Mouse (Mus musculus): ENCODE measurements around the gene Vps51. TPM values are rescaled to one million over a fixed set of nuclear protein-coding genes. Genes with fewer than 3 reads are reported as not detected.

Gene Vps51
- polyA plus RNA-seq, 1 experiment from 2014 or later = 27.3 TPM

DNA sequence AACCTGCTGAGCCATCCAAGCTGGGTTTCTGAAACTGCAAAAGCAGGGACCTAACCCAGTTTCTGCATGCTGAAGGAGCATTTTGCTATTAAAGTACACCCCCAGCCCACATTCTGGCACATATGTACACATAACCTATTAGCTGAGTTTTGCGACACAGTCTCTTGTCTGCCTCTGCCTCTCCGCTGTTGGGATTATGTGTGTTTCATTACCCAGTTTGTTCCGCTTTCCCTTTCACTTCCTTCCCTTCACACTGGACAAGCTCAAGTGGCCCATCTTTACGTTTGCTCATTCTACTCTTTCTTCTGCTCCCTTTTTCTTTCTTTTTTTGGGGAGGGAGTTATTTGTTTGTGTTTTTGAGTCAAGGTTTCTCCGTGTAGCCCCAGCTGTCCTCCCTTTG, 3.1 kb downstream of the Vps51 start:
- Histone ChIP-seq H3K4me2 (no peak overlapping the region), H3K4me1 (replicated peaks) (peaks cover 42% of the 10 kb centered on the region), H3K27ac (replicated peaks) (peak overlapping the region; percentile 42; the same call in 1 of the 2 replicates), H3K4me3 (replicated peaks) (no peak overlapping the region), H3K9me3 (replicated peaks) (no peaks in the 10 kb centered on the region), H3K36me3 (replicated peaks) (peaks cover 40% of the 10 kb centered on the region), H3K9ac (no peak overlapping the region), H3K27me3 (no peaks in the 10 kb centered on the region)
- ATAC-seq (ENCODE audit: insufficient read depth) = no peak
- WGBS (ENCODE audit: insufficient replicate concordance) = 74% methylated on average over 5 of the region's 5 CpGs

DNA sequence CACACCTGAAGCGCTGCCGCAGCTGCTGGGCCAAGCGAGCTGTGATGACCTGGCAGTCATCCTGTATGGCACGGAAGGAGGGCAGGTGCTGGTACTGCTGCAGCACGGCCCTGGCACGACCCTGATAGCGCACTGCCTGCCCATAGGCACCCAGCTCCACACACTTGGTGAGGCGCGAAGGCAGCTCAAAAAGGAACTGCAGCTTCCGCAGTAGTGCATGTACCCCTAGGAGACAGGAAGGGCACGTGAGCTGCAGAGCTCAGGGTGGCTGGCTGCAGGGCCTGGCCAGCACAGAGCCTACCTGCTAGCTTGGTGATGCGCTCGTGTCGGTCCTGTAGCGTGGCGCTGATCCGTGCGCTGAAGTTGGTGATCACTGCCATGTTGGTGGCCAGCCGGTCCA, 5.8 kb downstream of the Vps51 start:
- no peak for ATAC-seq (ENCODE audit: insufficient read depth)
- H3K27me3 ChIP-seq = no peaks in the 10 kb centered on the region
- H3K27ac ChIP-seq (replicated peaks) = no peak overlapping the region
- no peak overlapping the region for H3K4me2 ChIP-seq
- H3K36me3 ChIP-seq (replicated peaks) = peaks cover 41% of the 10 kb centered on the region
- H3K9ac ChIP-seq = no peak overlapping the region
- H3K9me3 ChIP-seq (replicated peaks) = no peaks in the 10 kb centered on the region
- no peak overlapping the region for H3K4me3 ChIP-seq (replicated peaks)
- WGBS (ENCODE audit: insufficient replicate concordance) = 89% methylated on average over 19 of the region's 19 CpGs
- H3K4me1 ChIP-seq (replicated peaks) = peaks cover 48% of the 10 kb centered on the region

DNA sequence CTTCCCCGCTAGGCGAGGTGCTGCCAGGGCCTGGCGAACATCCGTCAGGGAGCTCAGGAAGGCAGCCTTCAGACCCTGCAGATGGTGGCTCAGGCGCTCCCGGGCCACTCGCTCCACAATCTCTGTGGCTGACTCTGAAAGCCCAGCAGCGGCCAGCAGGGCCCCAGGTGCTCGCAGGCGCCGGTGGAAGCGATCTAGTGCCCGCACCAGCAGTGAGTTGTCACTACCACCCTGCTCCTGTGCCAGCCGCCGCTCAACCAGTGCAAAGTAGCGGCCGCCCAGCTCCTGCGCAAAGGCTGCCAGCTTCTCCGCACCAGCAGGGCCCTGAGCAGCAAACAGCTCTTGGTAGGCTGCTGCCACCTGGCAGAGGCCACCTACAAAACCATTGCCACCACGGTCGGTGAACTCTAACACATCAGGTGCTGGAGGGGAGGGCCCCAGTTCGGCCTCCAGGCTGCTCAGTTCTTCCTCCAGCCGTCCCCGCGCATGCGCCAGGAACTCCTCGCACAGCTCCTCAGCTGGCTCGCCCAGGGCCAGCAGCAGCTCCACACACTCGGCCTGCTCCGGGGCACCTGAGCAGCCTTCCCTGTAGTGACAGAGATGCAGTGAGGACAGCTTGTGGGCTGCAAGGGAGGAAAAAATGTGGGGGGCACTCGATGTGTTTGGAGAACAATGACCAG, 6.3 kb downstream of the Vps51 start:
- no peak for ATAC-seq (ENCODE audit: insufficient read depth)
- H3K4me3 ChIP-seq (replicated peaks) = no peak overlapping the region
- H3K27me3 ChIP-seq = no peaks in the 10 kb centered on the region
- H3K27ac ChIP-seq (replicated peaks) = no peak overlapping the region
- peaks cover 48% of the 10 kb centered on the region for H3K4me1 ChIP-seq (replicated peaks)
- no peak overlapping the region for H3K9ac ChIP-seq
- H3K36me3 ChIP-seq (replicated peaks) = peaks cover 41% of the 10 kb centered on the region
- WGBS (ENCODE audit: insufficient replicate concordance) = 89% methylated on average over 31 of the region's 31 CpGs
- H3K4me2 ChIP-seq = no peak overlapping the region
- H3K9me3 ChIP-seq (replicated peaks) = no peaks in the 10 kb centered on the region

DNA sequence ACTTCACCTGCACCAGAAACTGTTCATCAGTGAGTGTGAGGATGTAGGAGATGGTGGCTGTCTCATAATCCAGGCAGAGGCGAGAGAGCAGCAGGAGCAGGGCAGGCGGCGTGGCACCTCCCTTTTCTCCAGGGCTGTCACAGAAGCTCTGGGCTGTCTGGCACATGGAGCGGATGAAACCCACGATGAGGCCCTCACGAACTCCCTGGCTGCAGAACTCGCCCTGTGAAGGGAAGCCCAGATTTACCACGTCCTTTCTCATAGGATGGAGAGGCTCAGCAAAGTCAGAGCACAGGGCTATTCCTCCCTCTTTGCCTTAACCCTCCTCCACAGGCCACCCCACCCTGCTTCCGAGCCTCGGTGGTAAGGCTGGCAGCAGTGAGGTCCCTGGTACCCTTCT, 7.2 kb downstream of the Vps51 start:
- H3K9ac ChIP-seq = no peak overlapping the region
- no peak overlapping the region for H3K27ac ChIP-seq (replicated peaks)
- no peak for ATAC-seq (ENCODE audit: insufficient read depth)
- no peaks in the 10 kb centered on the region for H3K27me3 ChIP-seq
- no peak overlapping the region for H3K4me2 ChIP-seq
- H3K4me3 ChIP-seq (replicated peaks) = no peak overlapping the region
- peaks cover 44% of the 10 kb centered on the region for H3K4me1 ChIP-seq (replicated peaks)
- H3K9me3 ChIP-seq (replicated peaks) = no peaks in the 10 kb centered on the region
- H3K36me3 ChIP-seq (replicated peaks) = peaks cover 40% of the 10 kb centered on the region
- 72% methylated on average over 10 of the region's 10 CpGs for WGBS (ENCODE audit: insufficient replicate concordance)

DNA sequence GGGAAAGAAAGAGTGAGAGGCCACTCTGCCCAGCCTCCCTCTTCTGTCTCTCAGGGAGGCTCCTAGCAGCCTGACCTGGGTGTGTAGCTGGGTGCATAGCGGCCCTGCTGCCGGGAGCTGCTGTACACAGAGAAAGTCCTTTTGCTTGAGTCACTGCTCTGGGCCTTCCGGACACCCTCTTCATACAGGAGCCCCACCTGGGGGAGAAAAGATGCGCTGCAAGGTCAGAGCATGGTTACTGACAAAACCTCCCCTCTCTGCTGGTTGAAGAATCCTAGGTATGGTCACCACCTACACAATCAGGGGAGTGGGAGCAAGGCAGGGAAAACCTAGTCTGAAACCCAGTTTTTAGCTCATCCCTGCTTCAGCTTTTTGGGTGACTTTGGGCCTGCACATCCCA, 8.1 kb downstream of the Vps51 start:
- Histone ChIP-seq H3K9ac (no peak overlapping the region), H3K4me2 (no peak overlapping the region), H3K36me3 (replicated peaks) (peaks cover 34% of the 10 kb centered on the region), H3K4me3 (replicated peaks) (no peak overlapping the region), H3K9me3 (replicated peaks) (no peaks in the 10 kb centered on the region), H3K4me1 (replicated peaks) (peaks cover 40% of the 10 kb centered on the region), H3K27me3 (no peaks in the 10 kb centered on the region), H3K27ac (replicated peaks) (no peak overlapping the region)
- no peak for ATAC-seq (ENCODE audit: insufficient read depth)
- WGBS (ENCODE audit: insufficient replicate concordance) = 68% methylated on average over 4 of the region's 4 CpGs

DNA sequence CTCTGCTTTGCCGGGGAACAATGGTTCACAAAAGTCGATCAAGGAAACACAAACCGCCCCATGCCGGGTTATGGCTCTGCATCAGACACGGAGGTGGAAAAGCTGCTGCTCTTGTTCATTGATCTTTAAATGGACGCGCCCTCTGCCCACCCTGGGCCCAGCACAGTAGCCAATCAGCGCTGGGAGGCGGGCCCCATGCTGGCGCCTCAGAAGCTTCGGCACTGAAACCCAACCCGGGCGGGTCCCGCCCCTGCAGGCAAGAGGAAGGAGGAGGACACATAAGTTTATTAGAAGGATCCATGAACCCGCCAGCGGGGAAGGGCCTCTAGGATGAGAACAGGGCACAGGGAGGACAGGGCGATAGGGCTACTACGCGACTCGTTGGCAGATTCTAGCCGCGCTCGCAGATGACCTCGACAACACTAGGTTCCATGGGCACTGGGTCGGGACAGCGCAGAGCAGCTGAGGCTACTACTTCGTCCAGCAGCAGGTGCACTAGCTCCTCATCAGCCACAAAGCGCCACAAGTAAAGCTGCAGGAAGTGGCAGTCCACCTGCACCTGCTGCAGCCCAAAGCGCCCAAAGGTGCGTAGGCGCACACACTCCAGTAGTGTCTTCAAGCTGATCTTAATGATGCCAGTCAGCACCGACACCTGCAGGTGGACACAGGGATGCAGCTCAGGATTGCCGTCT, 9.2 kb downstream of the Vps51 start, which contains the start of gene Tm7sf2:
TSS of gene Tm7sf2 (minus strand) at position 650 of the 692 bp plus-strand sequence.
- peaks cover 33% of the 10 kb centered on the region for H3K36me3 ChIP-seq (replicated peaks)
- 14% methylated on average over 33 of the region's 33 CpGs for whole genome bisulfite sequencing (ENCODE audit: insufficient replicate concordance)
- peak within 1 kb of the TSS; percentile 60 for H3K4me3 ChIP-seq (replicated peaks)
- peaks cover 47% of the 10 kb centered on the region for H3K4me1 ChIP-seq (replicated peaks)
- peak within 1 kb of the TSS; percentile 82 for H3K27ac ChIP-seq (replicated peaks)
- H3K4me2 ChIP-seq = peak within 1 kb of the TSS; percentile 98
- peak within 1 kb of the TSS; percentile 60 for H3K9ac ChIP-seq
- ATAC-seq (ENCODE audit: insufficient read depth) = peak; percentile 85
- H3K9me3 ChIP-seq (replicated peaks) = no peaks in the 10 kb centered on the region
- H3K27me3 ChIP-seq = no peaks in the 10 kb centered on the region

DNA sequence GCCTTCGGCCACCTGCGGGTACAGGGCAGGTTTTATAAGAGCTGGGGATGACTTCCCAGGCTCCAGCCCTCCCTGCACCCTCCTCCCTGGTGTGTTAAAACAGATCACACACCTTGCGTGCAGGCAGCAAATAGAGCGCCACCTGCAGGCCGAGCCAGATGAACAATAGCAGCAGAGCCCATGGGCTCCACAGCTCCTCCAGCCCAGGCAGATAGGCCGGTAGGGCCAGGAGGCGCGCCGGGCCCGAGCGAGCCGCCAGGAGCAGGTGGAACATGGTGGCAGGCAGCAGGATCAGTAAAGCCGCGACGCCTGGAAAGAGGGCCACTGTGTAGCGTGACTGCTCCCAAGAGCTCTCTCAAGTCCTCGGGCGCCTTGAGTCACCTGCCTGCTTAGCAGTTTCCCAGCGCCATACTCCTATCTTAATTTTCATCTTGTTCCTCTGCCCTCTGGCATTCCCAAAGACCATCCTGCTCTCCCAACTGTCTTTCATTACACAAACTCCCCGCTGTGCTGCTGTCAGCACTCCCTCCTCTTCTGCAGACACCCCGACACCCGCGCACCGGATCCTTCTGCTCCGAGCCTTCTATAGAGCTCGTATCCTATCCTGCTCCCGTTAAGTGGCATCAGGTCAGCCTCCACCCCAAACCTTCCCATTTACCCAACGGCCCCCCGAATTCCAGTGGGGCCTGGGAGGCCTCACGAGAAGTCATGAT, 9.9 kb downstream of the Vps51 start:
- no peaks in the 10 kb centered on the region for H3K9me3 ChIP-seq (replicated peaks)
- peak overlapping the region; percentile 60 for H3K9ac ChIP-seq
- peaks cover 29% of the 10 kb centered on the region for H3K36me3 ChIP-seq (replicated peaks)
- H3K4me2 ChIP-seq = peak overlapping the region; percentile 98
- H3K27me3 ChIP-seq = no peaks in the 10 kb centered on the region
- H3K27ac ChIP-seq (replicated peaks) = peak overlapping the region; percentile 82
- under 1% methylated on average over 30 of the region's 30 CpGs for WGBS (ENCODE audit: insufficient replicate concordance)
- peaks cover 54% of the 10 kb centered on the region for H3K4me1 ChIP-seq (replicated peaks)
- ATAC-seq (ENCODE audit: insufficient read depth) = peak; percentile 61
- peak overlapping the region; percentile 60 for H3K4me3 ChIP-seq (replicated peaks)

DNA sequence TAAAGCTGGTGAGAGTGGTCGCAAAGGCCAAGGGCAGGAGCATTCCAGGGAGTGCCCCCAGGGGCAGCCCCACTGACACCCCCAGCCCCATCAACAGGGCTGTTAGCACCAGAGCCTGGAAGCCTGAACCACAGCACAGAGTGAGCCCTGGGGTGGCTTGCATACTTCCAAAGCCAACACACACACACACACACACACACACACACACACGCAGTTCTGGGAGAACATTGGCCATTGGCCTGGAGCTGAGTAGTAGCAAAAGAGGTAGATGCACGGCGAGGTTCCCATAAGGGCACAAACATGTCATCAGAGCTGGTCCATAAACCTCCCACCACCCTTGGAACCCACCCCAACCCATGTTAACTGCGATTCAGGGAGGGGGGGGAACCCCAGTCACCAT, 10.5 kb downstream of the Vps51 start:
- H3K4me2 ChIP-seq = peak overlapping the region; percentile 98
- peak overlapping the region; percentile 60 for H3K9ac ChIP-seq
- peaks cover 60% of the 10 kb centered on the region for H3K4me1 ChIP-seq (replicated peaks)
- WGBS (ENCODE audit: insufficient replicate concordance) = 38% methylated on average over 5 of the region's 5 CpGs
- H3K9me3 ChIP-seq (replicated peaks) = no peaks in the 10 kb centered on the region
- peak overlapping the region; percentile 60 for H3K4me3 ChIP-seq (replicated peaks)
- H3K36me3 ChIP-seq (replicated peaks) = peaks cover 28% of the 10 kb centered on the region
- H3K27ac ChIP-seq (replicated peaks) = peak overlapping the region; percentile 82
- no peak for ATAC-seq (ENCODE audit: insufficient read depth)
- no peaks in the 10 kb centered on the region for H3K27me3 ChIP-seq

DNA sequence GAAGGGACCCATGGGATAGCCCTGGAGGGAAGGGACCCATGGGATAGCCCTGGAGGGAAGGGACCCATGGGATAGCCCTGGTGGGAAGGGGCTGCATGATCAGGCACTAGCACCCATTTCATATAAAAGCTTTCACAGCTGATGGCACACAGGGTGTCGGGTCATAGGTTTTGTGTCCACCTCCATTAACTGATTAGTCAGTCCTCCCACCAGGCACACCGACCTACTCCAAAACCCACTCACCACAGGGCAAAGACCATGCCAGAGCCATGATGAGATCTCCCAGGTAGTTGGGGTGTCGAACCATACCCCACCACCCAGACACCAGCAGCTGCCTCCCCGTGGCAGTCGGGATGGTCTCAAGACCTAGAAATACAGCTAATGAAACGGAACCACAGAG, 13.9 kb downstream of the Vps51 start:
- H3K9ac ChIP-seq = peak overlapping the region; percentile 91

DNA sequence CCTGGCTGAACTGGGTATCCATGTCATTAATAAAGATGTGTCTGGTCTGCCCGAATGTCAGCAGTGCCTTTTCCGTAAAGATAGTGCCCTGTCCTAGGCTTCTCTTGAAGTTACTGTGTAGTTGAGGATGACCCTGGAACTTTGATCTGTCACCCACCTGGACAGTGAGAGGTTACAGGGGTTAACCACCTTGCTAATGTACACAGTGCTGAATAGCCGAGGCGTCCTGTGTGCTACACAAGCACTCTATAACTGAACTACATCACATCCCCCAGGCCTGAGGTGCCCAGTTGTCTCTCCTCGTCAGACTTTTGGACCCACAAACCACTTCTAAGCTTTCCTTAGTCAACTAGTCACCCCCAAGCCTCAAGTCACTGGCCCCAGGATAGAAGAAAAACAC, 14.6 kb downstream of the Vps51 start:
- Histone ChIP-seq H3K4me1 (replicated peaks) (peaks cover 71% of the 10 kb centered on the region), H3K27me3 (no peaks in the 10 kb centered on the region), H3K4me2 (peak overlapping the region; percentile 100), H3K9me3 (replicated peaks) (no peaks in the 10 kb centered on the region), H3K36me3 (replicated peaks) (peaks cover 21% of the 10 kb centered on the region), H3K9ac (peak overlapping the region; percentile 91), H3K27ac (replicated peaks) (peak overlapping the region; percentile 98), H3K4me3 (replicated peaks) (peak overlapping the region; percentile 89)
- no peak for ATAC-seq (ENCODE audit: insufficient read depth)
- WGBS (ENCODE audit: insufficient replicate concordance) = 45% methylated on average over 5 of the region's 5 CpGs

More for the DNA sequence above, 13.9 kb downstream of the Vps51 start:
- Histone ChIP-seq H3K4me3 (replicated peaks) (peak overlapping the region; percentile 89; the same call in 1 of the 2 replicates), H3K9me3 (replicated peaks) (no peaks in the 10 kb centered on the region), H3K27ac (replicated peaks) (peak overlapping the region; percentile 98), H3K4me1 (replicated peaks) (peaks cover 77% of the 10 kb centered on the region), H3K36me3 (replicated peaks) (peaks cover 21% of the 10 kb centered on the region), H3K27me3 (no peaks in the 10 kb centered on the region), H3K4me2 (peak overlapping the region; percentile 100)
- no peak for ATAC-seq (ENCODE audit: insufficient read depth)
- 83% methylated on average over 6 of the region's 6 CpGs for WGBS (ENCODE audit: insufficient replicate concordance)
